Mouse (Mus musculus) heart, postnatal 10 days (tissue): ENCODE measurements around the gene Il17c. TPM values are rescaled to one million over a fixed set of nuclear protein-coding genes. Genes with fewer than 3 reads are reported as not detected.
A peak's percentile ranks its signal among the peaks of the same experiment; 100 is the strongest.

Experiments used
- DNase-seq, 2 experiments: peaks; one replicate each; pipeline ENCODE4 v3.0.0; 2021
- intact Hi-C: fragments of 180-260 bp; cut with DNase I; formaldehyde crosslinking; loops from one replicate; pipeline ENCODE4 v1.15.1; 2025
- total RNA-seq, 2 experiments: library from RNA; stranded (reverse); gene quantifications; 2 replicates each; pipeline ENCODE4 v1.2.3; 2021

Il17c gene
- not detected for total RNA-seq

- intact Hi-C loops, result no loop called here
- DNase-seq, result peak in 1 of 2 experiments; percentile 21
Measured at GRCm38 (mm10) chr8:122421376-122422070, at the start of gene Il17c. TSS of gene Il17c (plus strand) at chr8:122422020.

- intact Hi-C loops, result loop anchor here (5.0 kb wide), 1 partner anchor 102 kb away; the partner anchor contains the start of genes Ctu2 and Rnf166
- no peak for DNase-seq
Measured at GRCm38 (mm10) chr8:122375320-122375719, 46.5 kb upstream of the Il17c start.

GRCm38 (mm10) chr8:122375751-122376364, 46.0 kb upstream of the Il17c start:
- DNase-seq, result no peak
- intact Hi-C loops, result loop anchor here (5.0 kb wide), 1 partner anchor 101 kb away; the partner anchor contains the start of genes Ctu2 and Rnf166

GRCm38 (mm10) chr8:122376365-122377231, 45.2 kb upstream of the Il17c start, which contains the start of gene Zc3h18:
TSS of gene Zc3h18 (plus strand) at chr8:122376609.
- intact Hi-C loops, result loop anchor here (5.0 kb wide), 1 partner anchor 101 kb away; the partner anchor contains the start of genes Ctu2 and Rnf166
- DNase-seq, result peak; percentile 99

- intact Hi-C loops, result no loop called here
Measured at GRCm38 (mm10) chr8:122383039-122383438, 38.8 kb upstream of the Il17c start.

GRCm38 (mm10) chr8:122389357-122389756, 32.5 kb upstream of the Il17c start:
- intact Hi-C loops, result no loop called here
- no peak for DNase-seq

More at GRCm38 (mm10) chr8:122383039-122383438, 38.8 kb upstream of the Il17c start:
- DNase-seq, result no peak

GRCm38 (mm10) chr8:122390758-122391157, 31.1 kb upstream of the Il17c start:
- DNase-seq, result no peak
- intact Hi-C loops, result no loop called here

GRCm38 (mm10) chr8:122393717-122394116, 28.1 kb upstream of the Il17c start:
- intact Hi-C loops, result no loop called here
- DNase-seq, result no peak

- DNase-seq, result no peak
- intact Hi-C loops, result no loop called here
Measured at GRCm38 (mm10) chr8:122395291-122395690, 26.5 kb upstream of the Il17c start.

GRCm38 (mm10) chr8:122398186-122398585, 23.6 kb upstream of the Il17c start:
- intact Hi-C loops, result no loop called here
- DNase-seq, result no peak

- intact Hi-C loops, result no loop called here
- no peak for DNase-seq
Measured at GRCm38 (mm10) chr8:122405146-122405805, 16.5 kb upstream of the Il17c start.

- DNase-seq, result no peak
- intact Hi-C loops, result no loop called here
Measured at GRCm38 (mm10) chr8:122407678-122408077, 14.1 kb upstream of the Il17c start.

- DNase-seq, result no peak
- intact Hi-C loops, result no loop called here
Measured at GRCm38 (mm10) chr8:122414311-122414710, 7.5 kb upstream of the Il17c start.

GRCm38 (mm10) chr8:122415554-122415953, 6.3 kb upstream of the Il17c start:
- intact Hi-C loops, result no loop called here
- DNase-seq, result no peak

GRCm38 (mm10) chr8:122419881-122420555, 1.8 kb upstream of the Il17c start:
- intact Hi-C loops, result no loop called here
- peak; percentile 32 to 50 for DNase-seq

GRCm38 (mm10) chr8:122423217-122423616, 1.4 kb downstream of the Il17c start:
- intact Hi-C loops, result no loop called here
- no peak for DNase-seq

- intact Hi-C loops, result no loop called here
- peak; percentile 73 to 81 for DNase-seq
Measured at GRCm38 (mm10) chr8:122423659-122424058, 1.8 kb downstream of the Il17c start.

GRCm38 (mm10) chr8:122426145-122426544, 4.3 kb downstream of the Il17c start:
- DNase-seq, result no peak
- intact Hi-C loops, result no loop called here

GRCm38 (mm10) chr8:122427607-122428006, 5.8 kb downstream of the Il17c start:
- DNase-seq, result no peak
- intact Hi-C loops, result no loop called here

- DNase-seq, result no peak
- intact Hi-C loops, result no loop called here
Measured at GRCm38 (mm10) chr8:122428163-122428562, 6.3 kb downstream of the Il17c start.
